Comparison of ENCODE assay signal across 8 mouse cellular contexts in genomic region chr13:93499973-93500633, GRCm38 (mm10). TPM values are rescaled to one million over a fixed set of nuclear protein-coding genes. Genes with fewer than 3 reads are reported as not detected.
DNase-seq lines count a peak whose midpoint lies in the region; ATAC-seq and TF ChIP-seq lines count a peak whose summit lies in the region.

No protein-coding gene starts in this region.

- no peak for TF ChIP-seq POLR2A in CH12.LX (IDR thresholded peaks at IDR 0.05; ENCODE audit: low read depth, low read length)

- ATAC-seq in heart, embryonic 11.5 days (replicated peaks; ENCODE audit: insufficient number of reproducible peaks, low FRiP score, low TSS enrichment), result no peak
- ATAC-seq in forebrain, embryonic 14.5 days, result no peak
- ATAC-seq in liver, postnatal 0 days, result 0 out of 2 replicates have a peak, but pooled peaks have one; percentile 0

- DNase-seq in heart, adult 11 months, result no peak
- DNase-seq in CH12.LX (ENCODE audit: extremely low read depth), result no peak
- peak; percentile 9 for DNase-seq in forebrain, embryonic 14.5 days (ENCODE audit: low spot score)
- DNase-seq in liver, postnatal 0 days, result no peak
- no peak for DNase-seq in thymus, postnatal 25 days
- DNase-seq in left cerebral cortex, postnatal 10 days (ENCODE audit: extremely low spot score in 1 of 2, low spot score in 2 of 2), result no peak
- no peak for DNase-seq in c-Kit-positive CD71-positive TER-119-positive erythroid progenitor cells, embryonic 14.5 days (ENCODE audit: low spot score)

- peak overlapping the region; percentile 91 for H3K4me3 ChIP-seq in heart, embryonic 11.5 days (ENCODE audit: low read depth, low read length)
- H3K4me3 ChIP-seq in CH12.LX (replicated peaks in 1 of 3; ENCODE audit: low read depth in 2 of 3, low read length in 2 of 3, poor library complexity in 1 of 3), result peak overlapping the region; percentile 62 to 91 (median 84)
- peak overlapping the region; percentile 97 for H3K4me3 ChIP-seq in forebrain, embryonic 14.5 days (ENCODE audit: low read depth, low read length)
- H3K4me3 ChIP-seq in liver, postnatal 0 days (ENCODE audit: low read depth, low read length), result peak overlapping the region; percentile 87

- TF ChIP-seq RAD21 in CH12.LX (IDR thresholded peaks at IDR 0.05; ENCODE audit: low read depth, low read length), result no peak

- peaks cover 13% of the 10 kb centered on the region; the same call in 1 of the 2 replicates for H3K4me1 ChIP-seq in heart, embryonic 11.5 days (ENCODE audit: control insufficient read depth, insufficient read depth, low read length)
- H3K4me1 ChIP-seq in CH12.LX (ENCODE audit: control insufficient read depth in 1 of 2, insufficient read depth in 2 of 2), result peaks cover 0 to 23% of the 10 kb centered on the region in 2 experiments; a peak in 2 of 4 replicates
- peaks cover 18% of the 10 kb centered on the region for H3K4me1 ChIP-seq in forebrain, embryonic 14.5 days (ENCODE audit: control insufficient read depth, insufficient read depth, low read length)
- peaks cover 14% of the 10 kb centered on the region for H3K4me1 ChIP-seq in liver, postnatal 0 days (ENCODE audit: insufficient read depth)

- no peaks in the 10 kb centered on the region for H3K9me3 ChIP-seq in heart, embryonic 11.5 days (replicated peaks; ENCODE audit: control insufficient read depth, low read length)
- H3K9me3 ChIP-seq in CH12.LX (replicated peaks; ENCODE audit: low read length), result no peaks in the 10 kb centered on the region
- H3K9me3 ChIP-seq in forebrain, embryonic 14.5 days (replicated peaks; ENCODE audit: control insufficient read depth, low read length), result no peaks in the 10 kb centered on the region
- no peaks in the 10 kb centered on the region for H3K9me3 ChIP-seq in liver, postnatal 0 days (ENCODE audit: low read length)

- WGBS in heart, embryonic 11.5 days (ENCODE audit: insufficient replicate concordance), result 14% methylated on average over 12 of the region's 12 CpGs
- WGBS in forebrain, embryonic 14.5 days, result 10% methylated on average over 12 of the region's 12 CpGs
- WGBS in liver, postnatal 0 days (ENCODE audit: insufficient replicate concordance), result 13% methylated on average over 12 of the region's 12 CpGs

- H3K79me2 ChIP-seq in CH12.LX (replicated peaks; ENCODE audit: control insufficient read depth, extremely low read depth, insufficient read depth, poor library complexity, severe bottlenecking), result peaks cover 4% of the 10 kb centered on the region

- no peaks in the 10 kb centered on the region for H3K27me3 ChIP-seq in heart, embryonic 11.5 days (ENCODE audit: control insufficient read depth, insufficient read depth, low read length)
- peaks cover 3% of the 10 kb centered on the region for H3K27me3 ChIP-seq in CH12.LX (replicated peaks)
- H3K27me3 ChIP-seq in forebrain, embryonic 14.5 days (replicated peaks; ENCODE audit: control insufficient read depth, insufficient read depth, low read length), result no peaks in the 10 kb centered on the region
- no peaks in the 10 kb centered on the region for H3K27me3 ChIP-seq in liver, postnatal 0 days (ENCODE audit: insufficient read depth, low read length)

- intact Hi-C loops in left cerebral cortex, postnatal 10 days (cut with DNase I), result loop anchor here (5.0 kb wide), 2 partner anchors 112 to 193 kb away; no protein-coding TSS in a partner anchor

- no peaks in the 10 kb centered on the region for H3K36me3 ChIP-seq in heart, embryonic 11.5 days (ENCODE audit: control insufficient read depth, insufficient read depth, low read length)
- peaks cover 0 to 4% of the 10 kb centered on the region in 2 experiments for H3K36me3 ChIP-seq in CH12.LX (replicated peaks in 1 of 2; ENCODE audit: control insufficient read depth in 1 of 2, insufficient read depth in 1 of 2, low read length in 1 of 2)
- H3K36me3 ChIP-seq in forebrain, embryonic 14.5 days (ENCODE audit: control insufficient read depth, insufficient read depth, low read length), result peaks cover 1% of the 10 kb centered on the region; the same call in 1 of the 2 replicates
- H3K36me3 ChIP-seq in liver, postnatal 0 days (replicated peaks; ENCODE audit: insufficient read depth, low read length), result no peaks in the 10 kb centered on the region; the same call in 1 of the 2 replicates

- H3K27ac ChIP-seq in heart, embryonic 11.5 days (ENCODE audit: low read depth, low read length), result peak overlapping the region; percentile 95
- H3K27ac ChIP-seq in CH12.LX (ENCODE audit: insufficient read depth, low read depth), result no peak overlapping the region
- peak overlapping the region; percentile 95 for H3K27ac ChIP-seq in forebrain, embryonic 14.5 days (ENCODE audit: low read depth, low read length)
- peak overlapping the region; percentile 99; the same call in 1 of the 2 replicates for H3K27ac ChIP-seq in liver, postnatal 0 days (ENCODE audit: low read depth)

- in situ Hi-C loops in CH12.LX (cut with MboI; ENCODE audit: low pct_ligation_motif_present, low pct_unique_long_range_greater_than_20kb, low sequenced_read_pairs), result no loop called here

- peak overlapping the region; percentile 92 for H3K9ac ChIP-seq in heart, embryonic 11.5 days (ENCODE audit: low read depth, low read length)
- peak overlapping the region; percentile 58 for H3K9ac ChIP-seq in CH12.LX (ENCODE audit: insufficient read depth, low read depth)
- H3K9ac ChIP-seq in forebrain, embryonic 14.5 days (ENCODE audit: low read length), result peak overlapping the region; percentile 93
- peak overlapping the region; percentile 90 for H3K9ac ChIP-seq in liver, postnatal 0 days (replicated peaks)

- peak overlapping the region; percentile 74 for H3K4me2 ChIP-seq in heart, embryonic 11.5 days
- peak overlapping the region; percentile 71 for H3K4me2 ChIP-seq in CH12.LX (ENCODE audit: insufficient read depth, low read depth, poor library complexity, severe bottlenecking)
- peak overlapping the region; percentile 90 for H3K4me2 ChIP-seq in forebrain, embryonic 14.5 days (ENCODE audit: low read length)
- H3K4me2 ChIP-seq in liver, postnatal 0 days (ENCODE audit: low read depth, low read length), result peak overlapping the region; percentile 73

- dilution Hi-C loops in CH12.LX (cut with MboI; ENCODE audit: extremely low pct_ligation_motif_present, extremely low pct_unique_long_range_greater_than_20kb, low sequenced_read_pairs), result no loop called here

- TF ChIP-seq EP300 in CH12.LX (IDR thresholded peaks at IDR 0.05; ENCODE audit: low read length), result no peak
- no peak for TF ChIP-seq EP300 in liver, postnatal 0 days (IDR thresholded peaks at IDR 0.05; ENCODE audit: low read depth)

- no peak for TF ChIP-seq CTCF in CH12.LX (conservative IDR thresholded peaks at IDR 0.05 in 1 of 2, IDR thresholded peaks at IDR 0.05 in 1 of 2; ENCODE audit: low read depth in 2 of 2, low read length in 2 of 2)
- no peak for TF ChIP-seq CTCF in liver, postnatal 0 days (IDR thresholded peaks at IDR 0.05; ENCODE audit: low read depth)

TF ChIP-seq in CH12.LX, 34 proteins besides CTCF, POLR2A, EP300 and RAD21:
- TF ChIP-seq GABPA (IDR thresholded peaks at IDR 0.05; ENCODE audit: insufficient replicate concordance, low read depth, low read length) (no peak), IRF4 (IDR thresholded peaks at IDR 0.05; ENCODE audit: low read depth, low read length) (no peak), HCFC1 (IDR thresholded peaks at IDR 0.05; ENCODE audit: low read depth, low read length) (no peak), MAZ (IDR thresholded peaks at IDR 0.05; ENCODE audit: low read depth, low read length) (no peak), CHD2 (IDR thresholded peaks at IDR 0.05; ENCODE audit: low read length) (peak; percentile 48; the same call in 1 of the 2 replicates), BHLHE40 (IDR thresholded peaks at IDR 0.05; ENCODE audit: low read depth, low read length) (no peak), NELFE (IDR thresholded peaks at IDR 0.05; ENCODE audit: low read depth, low read length) (peak; percentile 17; the same call in 1 of the 2 replicates), ZMIZ1 (IDR thresholded peaks at IDR 0.05; ENCODE audit: low read depth, low read length) (0 out of 2 replicates have a peak, but pooled peaks have one; percentile 55), UBTF (IDR thresholded peaks at IDR 0.05; ENCODE audit: low read depth, low read length) (no peak)

RNA-seq across cellular contexts. Expression of gene Jmy, which starts 0.5 kb away (rescaled TPM):
- polyA plus RNA-seq in heart, embryonic 11.5 days (2014; fragmentation: Nextera tagmentation; extraction: Ambion mirVana), result 3.3 and 5.8 TPM in 2 replicates
- total RNA-seq in CH12.LX (2012; rRNA removed) (2.5 and 3.3 TPM in 2 replicates), CH12.LX (2014; rRNA removed) (2.0 and 2.4 TPM in 2 replicates)
- polyA plus RNA-seq in CH12.LX (2012; ENCODE audit: insufficient read length, low read depth), result 2.8 and 3.3 TPM in 2 replicates
- 7.2 and 9.3 TPM in 2 replicates for polyA plus RNA-seq in forebrain, embryonic 14.5 days (2014; fragmentation: Nextera tagmentation; extraction: Ambion mirVana)
- 2.7 and 2.8 TPM in 2 replicates for polyA plus RNA-seq in liver, postnatal 0 days (2015; fragmentation: Nextera tagmentation; extraction: Ambion mirVana)
- 10 to 100 TPM; 37.8 to 40.7 TPM for total RNA-seq in left cerebral cortex, postnatal 10 days (2021)
